Mouse (Mus musculus): ENCODE measurements around the gene Gm14085. TPM values are rescaled to one million over a fixed set of nuclear protein-coding genes. Genes with fewer than 3 reads are reported as not detected.

The Gm14085 gene
- polyA plus RNA-seq, 1 experiment from 2014 or later = 0.53 TPM

GRCm38 (mm10) chr2:122533378-122533777, 48.6 kb downstream of the Gm14085 start:
- no peak overlapping the region for H3K4me2 ChIP-seq (ENCODE audit: low read depth, low read length)
- no peaks in the 10 kb centered on the region for H3K36me3 ChIP-seq (ENCODE audit: control insufficient read depth, insufficient read depth, low read length)
- H3K4me1 ChIP-seq (ENCODE audit: control insufficient read depth, insufficient read depth, low read length) = no peaks in the 10 kb centered on the region
- no peak overlapping the region for H3K27ac ChIP-seq (ENCODE audit: low read length)
- no peaks in the 10 kb centered on the region for H3K27me3 ChIP-seq (replicated peaks; ENCODE audit: control insufficient read depth, insufficient read depth, low read length)
- no peak overlapping the region for H3K9ac ChIP-seq (ENCODE audit: low read depth, low read length)
- ATAC-seq = no peak
- H3K4me3 ChIP-seq (ENCODE audit: low read length) = no peak overlapping the region
- no peaks in the 10 kb centered on the region for H3K9me3 ChIP-seq (ENCODE audit: control insufficient read depth, low read length)
- 78% methylated on average over 2 of the region's 2 CpGs for WGBS

DNA sequence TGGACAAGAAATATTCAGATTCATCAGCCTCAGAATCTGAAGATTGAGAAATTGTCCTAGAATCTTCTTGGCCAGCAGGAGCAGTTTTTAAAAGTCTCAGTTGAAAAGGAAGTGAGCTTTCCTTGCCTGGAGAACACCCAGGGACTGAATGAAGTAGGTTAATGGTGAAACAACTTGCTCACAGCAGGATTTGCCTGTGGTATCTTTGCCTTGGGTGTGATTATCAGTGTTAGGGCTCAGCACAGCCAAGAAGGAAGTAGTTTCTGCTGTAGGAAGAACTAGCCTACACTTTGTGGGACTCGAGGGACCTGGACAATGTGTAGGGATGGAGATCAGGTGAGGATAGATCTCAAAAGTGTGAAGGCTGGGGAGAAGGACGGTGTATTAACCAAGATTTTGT, 49.9 kb downstream of the Gm14085 start:
- Histone ChIP-seq H3K4me1 (ENCODE audit: control insufficient read depth, insufficient read depth, low read length) (no peaks in the 10 kb centered on the region), H3K9me3 (ENCODE audit: control insufficient read depth, low read length) (no peaks in the 10 kb centered on the region), H3K27me3 (replicated peaks; ENCODE audit: control insufficient read depth, insufficient read depth, low read length) (no peaks in the 10 kb centered on the region), H3K36me3 (ENCODE audit: control insufficient read depth, insufficient read depth, low read length) (no peaks in the 10 kb centered on the region), H3K27ac (ENCODE audit: low read length) (no peak overlapping the region), H3K9ac (ENCODE audit: low read depth, low read length) (no peak overlapping the region), H3K4me2 (ENCODE audit: low read depth, low read length) (no peak overlapping the region), H3K4me3 (ENCODE audit: low read length) (no peak overlapping the region)
- ATAC-seq = no peak
- WGBS = 78% methylated on average over 2 of the region's 2 CpGs

DNA sequence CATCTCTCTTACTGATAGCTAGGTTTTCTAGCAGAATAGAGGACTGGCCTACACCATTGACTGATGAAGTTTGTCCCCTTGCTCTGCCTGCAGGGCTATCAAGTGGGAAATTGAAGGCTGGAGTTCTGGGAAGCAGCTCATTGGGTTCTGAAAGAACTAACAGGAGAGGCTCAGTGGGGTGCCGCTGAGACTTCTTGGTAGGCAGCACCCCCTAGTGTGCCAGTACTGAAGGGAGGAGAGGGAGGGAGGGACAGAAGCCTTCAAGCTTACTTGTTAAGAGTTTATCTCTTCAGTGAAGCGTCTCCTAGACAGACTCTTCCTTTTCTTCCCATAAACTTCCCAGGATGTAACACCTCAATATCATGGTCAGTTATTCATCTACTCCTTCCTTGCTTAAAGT, 73.6 kb downstream of the Gm14085 start:
- 33% methylated on average over 2 of the region's 2 CpGs for WGBS
- Histone ChIP-seq H3K27ac (ENCODE audit: low read length) (no peak overlapping the region), H3K36me3 (ENCODE audit: control insufficient read depth, insufficient read depth, low read length) (no peaks in the 10 kb centered on the region), H3K9ac (ENCODE audit: low read depth, low read length) (no peak overlapping the region), H3K4me1 (ENCODE audit: control insufficient read depth, insufficient read depth, low read length) (no peaks in the 10 kb centered on the region; the same call in 1 of the 2 replicates), H3K9me3 (ENCODE audit: control insufficient read depth, low read length) (no peaks in the 10 kb centered on the region), H3K27me3 (replicated peaks; ENCODE audit: control insufficient read depth, insufficient read depth, low read length) (no peaks in the 10 kb centered on the region), H3K4me3 (ENCODE audit: low read length) (no peak overlapping the region), H3K4me2 (ENCODE audit: low read depth, low read length) (no peak overlapping the region)
- ATAC-seq = no peak

DNA sequence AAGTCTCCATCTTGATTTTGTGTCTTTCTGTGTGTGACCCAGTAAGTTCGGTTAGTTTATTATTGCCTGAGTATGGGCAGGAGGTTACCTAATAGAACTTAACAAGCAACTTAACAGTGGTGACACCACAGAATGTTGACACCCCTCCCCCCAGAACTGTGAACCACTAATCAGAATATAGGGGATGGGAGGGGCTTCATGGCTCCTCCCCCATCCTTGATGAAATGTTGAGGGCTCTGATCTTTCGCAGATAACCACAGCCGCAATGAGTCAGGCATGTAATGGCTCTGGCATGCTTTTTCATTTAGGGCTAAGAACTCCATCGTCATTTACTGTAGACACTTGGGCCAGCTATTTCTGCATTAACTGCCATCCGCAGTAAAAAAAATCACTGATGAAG, 76.5 kb downstream of the Gm14085 start:
- H3K27me3 ChIP-seq (replicated peaks; ENCODE audit: control insufficient read depth, insufficient read depth, low read length) = no peaks in the 10 kb centered on the region
- no peak overlapping the region for H3K9ac ChIP-seq (ENCODE audit: low read depth, low read length)
- no peaks in the 10 kb centered on the region for H3K9me3 ChIP-seq (ENCODE audit: control insufficient read depth, low read length)
- H3K36me3 ChIP-seq (ENCODE audit: control insufficient read depth, insufficient read depth, low read length) = no peaks in the 10 kb centered on the region
- no peak for ATAC-seq
- H3K27ac ChIP-seq (ENCODE audit: low read length) = no peak overlapping the region
- no peak overlapping the region for H3K4me2 ChIP-seq (ENCODE audit: low read depth, low read length)
- WGBS = 92% methylated on average over 5 of the region's 5 CpGs
- no peaks in the 10 kb centered on the region for H3K4me1 ChIP-seq (ENCODE audit: control insufficient read depth, insufficient read depth, low read length)
- H3K4me3 ChIP-seq (ENCODE audit: low read length) = no peak overlapping the region

DNA sequence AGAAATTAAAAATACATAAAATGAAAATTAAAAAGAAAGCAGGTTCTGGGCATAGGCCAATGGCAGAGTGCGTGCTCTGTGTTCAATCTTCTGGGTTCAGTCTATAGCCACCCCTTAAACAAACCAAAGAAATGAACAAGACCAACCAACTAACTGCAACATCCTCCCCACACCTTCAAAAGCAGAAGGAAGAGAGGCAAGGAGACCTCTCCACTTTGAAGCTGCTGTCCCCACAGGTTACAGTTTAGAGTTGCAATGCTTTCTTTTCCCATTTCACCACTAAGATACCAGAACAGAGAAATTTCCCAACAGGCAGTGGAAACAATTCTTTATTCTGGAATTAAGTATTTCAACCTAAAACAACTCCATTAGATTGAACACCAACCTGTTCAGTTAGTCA, 77.5 kb downstream of the Gm14085 start:
- Histone ChIP-seq H3K9ac (ENCODE audit: low read depth, low read length) (no peak overlapping the region), H3K9me3 (ENCODE audit: control insufficient read depth, low read length) (no peaks in the 10 kb centered on the region), H3K36me3 (ENCODE audit: control insufficient read depth, insufficient read depth, low read length) (no peaks in the 10 kb centered on the region), H3K4me3 (ENCODE audit: low read length) (no peak overlapping the region), H3K27ac (ENCODE audit: low read length) (no peak overlapping the region), H3K27me3 (replicated peaks; ENCODE audit: control insufficient read depth, insufficient read depth, low read length) (no peaks in the 10 kb centered on the region), H3K4me2 (ENCODE audit: low read depth, low read length) (no peak overlapping the region), H3K4me1 (ENCODE audit: control insufficient read depth, insufficient read depth, low read length) (no peaks in the 10 kb centered on the region)
- 95% methylated on average over 1 of the region's 1 CpGs for WGBS
- no peak for ATAC-seq

GRCm38 (mm10) chr2:122569439-122569838, 84.7 kb downstream of the Gm14085 start:
- H3K4me3 ChIP-seq (ENCODE audit: low read length) = no peak overlapping the region
- H3K4me2 ChIP-seq (ENCODE audit: low read depth, low read length) = no peak overlapping the region
- H3K36me3 ChIP-seq (ENCODE audit: control insufficient read depth, insufficient read depth, low read length) = no peaks in the 10 kb centered on the region
- WGBS = 7% methylated on average over 3 of the region's 3 CpGs
- ATAC-seq = peak; percentile 48
- H3K4me1 ChIP-seq (ENCODE audit: control insufficient read depth, insufficient read depth, low read length) = no peaks in the 10 kb centered on the region
- no peak overlapping the region for H3K9ac ChIP-seq (ENCODE audit: low read depth, low read length)
- H3K27ac ChIP-seq (ENCODE audit: low read length) = no peak overlapping the region
- no peaks in the 10 kb centered on the region for H3K27me3 ChIP-seq (replicated peaks; ENCODE audit: control insufficient read depth, insufficient read depth, low read length)
- H3K9me3 ChIP-seq (ENCODE audit: control insufficient read depth, low read length) = no peaks in the 10 kb centered on the region

DNA sequence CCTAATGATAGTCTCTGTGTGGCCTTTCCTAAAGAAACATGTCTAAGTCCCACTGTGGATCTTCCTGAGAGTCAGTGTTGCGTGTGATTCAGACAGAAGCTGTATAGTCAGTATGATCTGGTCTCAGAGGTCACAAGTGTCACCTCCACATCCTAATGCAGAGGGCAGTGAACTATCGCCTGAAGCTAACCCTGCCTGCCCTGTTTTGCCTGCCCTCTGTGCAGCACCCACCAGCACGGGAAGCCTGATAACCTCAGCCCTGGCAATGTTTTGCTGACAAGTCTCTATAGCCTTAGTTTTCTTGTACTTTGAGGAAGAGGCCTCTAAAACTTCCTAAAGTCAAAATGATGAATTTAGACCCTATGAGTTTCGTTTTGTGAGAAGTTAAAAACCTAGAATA, 85.7 kb downstream of the Gm14085 start:
- H3K4me1 ChIP-seq (ENCODE audit: control insufficient read depth, insufficient read depth, low read length) = no peaks in the 10 kb centered on the region
- no peaks in the 10 kb centered on the region for H3K27me3 ChIP-seq (replicated peaks; ENCODE audit: control insufficient read depth, insufficient read depth, low read length)
- H3K27ac ChIP-seq (ENCODE audit: low read length) = no peak overlapping the region
- no peak overlapping the region for H3K4me2 ChIP-seq (ENCODE audit: low read depth, low read length)
- no peaks in the 10 kb centered on the region for H3K36me3 ChIP-seq (ENCODE audit: control insufficient read depth, insufficient read depth, low read length)
- no peak overlapping the region for H3K4me3 ChIP-seq (ENCODE audit: low read length)
- H3K9ac ChIP-seq (ENCODE audit: low read depth, low read length) = no peak overlapping the region
- 75% methylated on average over 4 of the region's 4 CpGs for WGBS
- ATAC-seq = no peak
- H3K9me3 ChIP-seq (ENCODE audit: control insufficient read depth, low read length) = no peaks in the 10 kb centered on the region

- H3K4me3 ChIP-seq (ENCODE audit: low read length) = no peak overlapping the region
- no peak overlapping the region for H3K27ac ChIP-seq (ENCODE audit: low read length)
- no peaks in the 10 kb centered on the region for H3K27me3 ChIP-seq (replicated peaks; ENCODE audit: control insufficient read depth, insufficient read depth, low read length)
- ATAC-seq = no peak
- no peak overlapping the region for H3K9ac ChIP-seq (ENCODE audit: low read depth, low read length)
- H3K9me3 ChIP-seq (ENCODE audit: control insufficient read depth, low read length) = no peaks in the 10 kb centered on the region
- no peak overlapping the region for H3K4me2 ChIP-seq (ENCODE audit: low read depth, low read length)
- H3K36me3 ChIP-seq (ENCODE audit: control insufficient read depth, insufficient read depth, low read length) = no peaks in the 10 kb centered on the region
- 79% methylated on average over 4 of the region's 4 CpGs for WGBS
- no peaks in the 10 kb centered on the region for H3K4me1 ChIP-seq (ENCODE audit: control insufficient read depth, insufficient read depth, low read length)
These were observed 86.6 kb downstream of the Gm14085 start for GRCm38 (mm10) chr2:122571326-122571725.

DNA sequence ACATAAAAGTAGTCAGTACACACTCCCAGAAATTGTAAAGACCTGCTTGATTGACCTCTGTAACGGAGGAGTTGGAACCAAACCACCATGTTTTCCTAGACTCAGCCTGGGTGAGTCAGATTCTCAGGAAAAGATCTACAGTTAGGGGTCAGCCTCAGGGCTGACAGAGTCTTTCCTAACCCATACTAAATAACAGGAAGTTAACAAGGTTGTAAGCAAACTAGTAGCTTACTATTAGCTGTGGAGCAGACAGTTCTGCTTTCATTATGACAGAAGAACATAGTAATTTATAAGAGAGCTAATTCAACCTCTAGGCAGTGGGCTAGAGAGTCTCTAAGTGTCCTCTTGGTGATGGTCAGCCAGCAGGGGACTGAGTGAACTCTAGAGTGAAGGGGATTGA, 87.7 kb downstream of the Gm14085 start:
- WGBS = 63% methylated on average over 1 of the region's 1 CpGs
- no peaks in the 10 kb centered on the region for H3K4me1 ChIP-seq (ENCODE audit: control insufficient read depth, insufficient read depth, low read length)
- H3K27me3 ChIP-seq (replicated peaks; ENCODE audit: control insufficient read depth, insufficient read depth, low read length) = no peaks in the 10 kb centered on the region
- H3K9ac ChIP-seq (ENCODE audit: low read depth, low read length) = no peak overlapping the region
- no peak overlapping the region for H3K4me2 ChIP-seq (ENCODE audit: low read depth, low read length)
- H3K27ac ChIP-seq (ENCODE audit: low read length) = no peak overlapping the region
- no peaks in the 10 kb centered on the region for H3K9me3 ChIP-seq (ENCODE audit: control insufficient read depth, low read length)
- no peak for ATAC-seq
- no peak overlapping the region for H3K4me3 ChIP-seq (ENCODE audit: low read length)
- no peaks in the 10 kb centered on the region for H3K36me3 ChIP-seq (ENCODE audit: control insufficient read depth, insufficient read depth, low read length)

- Histone ChIP-seq H3K27me3 (replicated peaks; ENCODE audit: control insufficient read depth, insufficient read depth, low read length) (no peaks in the 10 kb centered on the region), H3K27ac (ENCODE audit: low read length) (no peak overlapping the region), H3K36me3 (ENCODE audit: control insufficient read depth, insufficient read depth, low read length) (no peaks in the 10 kb centered on the region), H3K4me3 (ENCODE audit: low read length) (no peak overlapping the region), H3K9ac (ENCODE audit: low read depth, low read length) (no peak overlapping the region), H3K4me1 (ENCODE audit: control insufficient read depth, insufficient read depth, low read length) (no peaks in the 10 kb centered on the region), H3K9me3 (ENCODE audit: control insufficient read depth, low read length) (no peaks in the 10 kb centered on the region), H3K4me2 (ENCODE audit: low read depth, low read length) (no peak overlapping the region)
- 70% methylated on average over 11 of the region's 11 CpGs for WGBS
- no peak for ATAC-seq
These were observed 90.7 kb downstream of the Gm14085 start for GRCm38 (mm10) chr2:122575470-122575869.
